Mouse (Mus musculus): ENCODE measurements around the gene Flywch1. TPM values are rescaled to one million over a fixed set of nuclear protein-coding genes. Genes with fewer than 3 reads are reported as not detected.

The Flywch1 gene
- polyA plus RNA-seq, 1 experiment = 43.5 TPM

- no peaks in the 10 kb centered on the region for H3K36me3 ChIP-seq (ENCODE audit: control insufficient read depth, insufficient read depth)
- TF ChIP-seq MAX (IDR thresholded peaks at IDR 0.05; ENCODE audit: low read depth) (no peak), MYOD1 (IDR thresholded peaks at IDR 0.05; ENCODE audit: control insufficient read depth in 1 of 3, insufficient read length in 2 of 3, low read depth in 2 of 3) (no peak), MYOG (IDR thresholded peaks at IDR 0.05; ENCODE audit: control insufficient read depth in 1 of 3, insufficient read depth in 1 of 3, insufficient read length in 2 of 3, low read depth in 2 of 3) (no peak), TCF12 (IDR thresholded peaks at IDR 0.05; ENCODE audit: insufficient read depth, poor library complexity, severe bottlenecking) (no peak), SRF (IDR thresholded peaks at IDR 0.05; ENCODE audit: control insufficient read depth, insufficient read length, low read depth) (no peak), POLR2A (IDR thresholded peaks at IDR 0.05; ENCODE audit: insufficient read length, low read depth) (no peak), USF1 (IDR thresholded peaks at IDR 0.05; ENCODE audit: low read depth) (no peak)
- no peak overlapping the region for H3K4me3 ChIP-seq
- H3K27me3 ChIP-seq (ENCODE audit: control insufficient read depth, insufficient read depth, insufficient read length) = no peaks in the 10 kb centered on the region
- no peak overlapping the region for H3ac ChIP-seq (ENCODE audit: control insufficient read depth, insufficient read length)
- no peak overlapping the region for H3K4me2 ChIP-seq (ENCODE audit: low read depth)
- no peaks in the 10 kb centered on the region for H3K79me2 ChIP-seq (ENCODE audit: control insufficient read depth, insufficient read depth)
These were observed 25.9 kb upstream of the Flywch1 start for GRCm38 (mm10) chr17:23797316-23797715.

- H3K27me3 ChIP-seq (ENCODE audit: control insufficient read depth, insufficient read depth, insufficient read length) = no peaks in the 10 kb centered on the region
- no peak overlapping the region for H3K4me2 ChIP-seq (ENCODE audit: low read depth)
- TF ChIP-seq USF1 (IDR thresholded peaks at IDR 0.05; ENCODE audit: low read depth) (no peak), MYOG (IDR thresholded peaks at IDR 0.05; ENCODE audit: control insufficient read depth in 1 of 3, insufficient read depth in 1 of 3, insufficient read length in 2 of 3, low read depth in 2 of 3) (no peak), MAX (IDR thresholded peaks at IDR 0.05; ENCODE audit: low read depth) (no peak), POLR2AphosphoS2 (IDR thresholded peaks at IDR 0.05; ENCODE audit: insufficient read length, low read depth) (no peak), TCF3 (IDR thresholded peaks at IDR 0.05; ENCODE audit: insufficient read length, low read depth) (no peak), E2F4 (IDR thresholded peaks at IDR 0.05; ENCODE audit: insufficient read depth) (no peak), CEBPB (IDR thresholded peaks at IDR 0.05; ENCODE audit: insufficient read depth, poor library complexity, severe bottlenecking) (no peak), REST (IDR thresholded peaks at IDR 0.05; ENCODE audit: insufficient read depth, insufficient read length) (no peak), SRF (IDR thresholded peaks at IDR 0.05; ENCODE audit: control insufficient read depth, insufficient read length, low read depth) (no peak), TCF12 (IDR thresholded peaks at IDR 0.05; ENCODE audit: insufficient read depth, poor library complexity, severe bottlenecking) (no peak), MYOD1 (IDR thresholded peaks at IDR 0.05; ENCODE audit: control insufficient read depth in 1 of 3, insufficient read length in 2 of 3, low read depth in 2 of 3) (no peak), POLR2A (IDR thresholded peaks at IDR 0.05; ENCODE audit: insufficient read length, low read depth) (no peak)
- H3K36me3 ChIP-seq (ENCODE audit: control insufficient read depth, insufficient read depth) = no peaks in the 10 kb centered on the region
- H3K4me3 ChIP-seq = no peak overlapping the region
- no peaks in the 10 kb centered on the region for H3K79me2 ChIP-seq (ENCODE audit: control insufficient read depth, insufficient read depth)
- no peak overlapping the region for H3ac ChIP-seq (ENCODE audit: control insufficient read depth, insufficient read length)
These were observed 23.9 kb upstream of the Flywch1 start for GRCm38 (mm10) chr17:23795323-23795722.

- no peak overlapping the region for H3ac ChIP-seq (ENCODE audit: control insufficient read depth, insufficient read length)
- no peak overlapping the region for H3K4me2 ChIP-seq (ENCODE audit: low read depth)
- no peak overlapping the region for H3K4me3 ChIP-seq
- no peaks in the 10 kb centered on the region for H3K36me3 ChIP-seq (ENCODE audit: control insufficient read depth, insufficient read depth)
- TF ChIP-seq USF1 (IDR thresholded peaks at IDR 0.05; ENCODE audit: low read depth) (no peak), MYOG (IDR thresholded peaks at IDR 0.05; ENCODE audit: control insufficient read depth in 1 of 3, insufficient read depth in 1 of 3, insufficient read length in 2 of 3, low read depth in 2 of 3) (no peak), CEBPB (IDR thresholded peaks at IDR 0.05; ENCODE audit: insufficient read depth, poor library complexity, severe bottlenecking) (no peak), SRF (IDR thresholded peaks at IDR 0.05; ENCODE audit: control insufficient read depth, insufficient read length, low read depth) (no peak), TCF12 (IDR thresholded peaks at IDR 0.05; ENCODE audit: insufficient read depth, poor library complexity, severe bottlenecking) (no peak), TCF3 (IDR thresholded peaks at IDR 0.05; ENCODE audit: insufficient read length, low read depth) (no peak), POLR2A (IDR thresholded peaks at IDR 0.05; ENCODE audit: insufficient read length, low read depth) (no peak), MYOD1 (IDR thresholded peaks at IDR 0.05; ENCODE audit: control insufficient read depth in 1 of 3, insufficient read length in 2 of 3, low read depth in 2 of 3) (no peak), MAX (IDR thresholded peaks at IDR 0.05; ENCODE audit: low read depth) (no peak), REST (IDR thresholded peaks at IDR 0.05; ENCODE audit: insufficient read depth, insufficient read length) (no peak), POLR2AphosphoS2 (IDR thresholded peaks at IDR 0.05; ENCODE audit: insufficient read length, low read depth) (no peak), E2F4 (IDR thresholded peaks at IDR 0.05; ENCODE audit: insufficient read depth) (no peak)
- H3K27me3 ChIP-seq (ENCODE audit: control insufficient read depth, insufficient read depth, insufficient read length) = no peaks in the 10 kb centered on the region
- no peaks in the 10 kb centered on the region for H3K79me2 ChIP-seq (ENCODE audit: control insufficient read depth, insufficient read depth)
These were observed 19.6 kb upstream of the Flywch1 start for GRCm38 (mm10) chr17:23791079-23791357.

GRCm38 (mm10) chr17:23790269-23791078 is 19.1 kb upstream of the Flywch1 start, which contains the start of gene Srrm2:
Srrm2 (plus strand) TSS chr17:23790532.
- no peak within 1 kb of the TSS for H3K4me2 ChIP-seq (ENCODE audit: low read depth)
- no peaks in the 10 kb centered on the region for H3K79me2 ChIP-seq (ENCODE audit: control insufficient read depth, insufficient read depth)
- no peak within 1 kb of the TSS for H3ac ChIP-seq (ENCODE audit: control insufficient read depth, insufficient read length)
- H3K36me3 ChIP-seq (ENCODE audit: control insufficient read depth, insufficient read depth) = no peaks in the 10 kb centered on the region
- no peak within 1 kb of the TSS for H3K4me3 ChIP-seq
- H3K27me3 ChIP-seq (ENCODE audit: control insufficient read depth, insufficient read depth, insufficient read length) = no peaks in the 10 kb centered on the region
- TF ChIP-seq TCF12 (IDR thresholded peaks at IDR 0.05; ENCODE audit: insufficient read depth, poor library complexity, severe bottlenecking) (no peak), POLR2AphosphoS2 (IDR thresholded peaks at IDR 0.05; ENCODE audit: insufficient read length, low read depth) (no peak), USF1 (IDR thresholded peaks at IDR 0.05; ENCODE audit: low read depth) (no peak), MYOD1 (IDR thresholded peaks at IDR 0.05; ENCODE audit: control insufficient read depth in 1 of 3, insufficient read length in 2 of 3, low read depth in 2 of 3) (no peak), POLR2A (IDR thresholded peaks at IDR 0.05; ENCODE audit: insufficient read length, low read depth) (no peak), MYOG (IDR thresholded peaks at IDR 0.05; ENCODE audit: control insufficient read depth in 1 of 3, insufficient read depth in 1 of 3, insufficient read length in 2 of 3, low read depth in 2 of 3) (no peak), CEBPB (IDR thresholded peaks at IDR 0.05; ENCODE audit: insufficient read depth, poor library complexity, severe bottlenecking) (no peak), REST (IDR thresholded peaks at IDR 0.05; ENCODE audit: insufficient read depth, insufficient read length) (no peak)
